Mouse (Mus musculus): Measurements from ENCODE around the gene Llgl2.

GRCm38 (mm10) chr11:115791919-115792318 lies 31.9 kb upstream of the Llgl2 start:
- TF ChIP-seq EP300 (IDR thresholded peaks at IDR 0.05; ENCODE audit: low read depth) = no peak
- TF ChIP-seq CTCF (IDR thresholded peaks at IDR 0.05; ENCODE audit: low read depth) = no peak
